Mouse (Mus musculus): ENCODE results near the gene Sox5.

The Sox5 gene

GRCm38 (mm10) chr6:144326817-144327216, 455.0 kb downstream of the Sox5 start:
- DNase-seq (ENCODE audit: low spot score) = no peak

- no peak for DNase-seq (ENCODE audit: low spot score)
Observed at GRCm38 (mm10) chr6:144323372-144323771, 458.4 kb downstream of the Sox5 start.

DNA sequence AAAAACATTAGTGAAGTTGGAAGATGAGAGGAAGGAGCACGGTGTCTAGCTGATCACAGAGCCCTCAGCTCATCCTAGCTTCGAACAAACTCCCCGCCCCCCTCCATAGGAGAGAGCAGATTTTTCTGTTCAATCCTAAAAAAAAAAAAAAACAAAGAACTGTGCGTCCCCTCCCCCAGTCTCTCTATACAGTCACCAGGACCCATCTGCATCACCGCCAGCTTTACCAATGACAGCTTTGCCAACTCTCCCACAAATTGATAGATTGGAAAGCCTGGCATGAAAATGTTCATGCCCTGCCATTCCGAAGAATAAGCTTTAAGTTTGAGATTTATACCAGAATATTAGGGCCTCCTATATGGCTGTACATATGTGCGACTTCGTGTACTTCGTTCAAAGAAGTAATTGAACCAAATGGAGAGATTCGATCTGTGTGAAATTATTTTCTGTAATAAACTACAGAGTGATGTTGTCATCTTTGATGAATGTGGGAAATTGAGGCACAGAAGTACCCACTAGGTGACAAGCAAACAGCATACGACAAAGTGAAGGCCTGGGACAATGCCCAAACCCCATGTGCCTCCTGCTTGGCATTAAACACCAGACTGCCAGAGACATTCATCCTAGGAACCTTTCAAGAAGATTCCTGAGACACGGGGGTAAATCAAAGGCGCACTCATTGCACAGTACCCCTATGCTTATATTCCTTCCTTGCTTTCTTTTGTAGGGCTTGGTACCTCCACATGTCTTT, 459.3 kb downstream of the Sox5 start:
- DNase-seq (ENCODE audit: low spot score) = no peak

- DNase-seq (ENCODE audit: low spot score) = no peak
Observed at GRCm38 (mm10) chr6:144320327-144320726, 461.4 kb downstream of the Sox5 start.

GRCm38 (mm10) chr6:144319717-144320116, 462.1 kb downstream of the Sox5 start:
- DNase-seq (ENCODE audit: low spot score) = no peak

GRCm38 (mm10) chr6:144312781-144313754, 468.7 kb downstream of the Sox5 start:
- no peak for DNase-seq (ENCODE audit: low spot score)

GRCm38 (mm10) chr6:144312282-144312780, 469.4 kb downstream of the Sox5 start:
- no peak for DNase-seq (ENCODE audit: low spot score)

DNA sequence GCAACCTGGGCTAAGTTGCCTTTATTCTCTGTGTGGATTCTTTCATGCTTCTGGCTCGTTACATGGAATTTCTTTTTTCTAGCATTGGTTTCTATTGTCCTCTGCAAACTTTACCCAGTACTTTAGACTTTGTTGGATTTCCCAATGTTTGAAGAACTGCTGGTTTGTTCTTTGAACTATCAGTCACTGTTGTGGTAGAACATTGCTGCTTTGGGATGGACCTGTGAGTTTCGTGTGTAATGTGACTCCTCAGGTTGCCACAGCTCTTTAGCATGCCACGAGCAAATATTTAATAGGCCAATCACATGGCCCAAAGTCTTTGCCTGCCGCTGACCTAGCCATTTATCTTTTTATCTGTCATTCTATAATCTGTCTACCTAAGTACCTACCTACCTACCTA, 470.0 kb downstream of the Sox5 start:
- no peak for DNase-seq (ENCODE audit: low spot score)

GRCm38 (mm10) chr6:144309171-144309570, 472.6 kb downstream of the Sox5 start:
- no peak for DNase-seq (ENCODE audit: low spot score)

- no peak for DNase-seq (ENCODE audit: low spot score)
Observed at GRCm38 (mm10) chr6:144307551-144308149, 474.1 kb downstream of the Sox5 start.

GRCm38 (mm10) chr6:144302823-144303222, 479.0 kb downstream of the Sox5 start:
- no peak for DNase-seq (ENCODE audit: low spot score)

DNA sequence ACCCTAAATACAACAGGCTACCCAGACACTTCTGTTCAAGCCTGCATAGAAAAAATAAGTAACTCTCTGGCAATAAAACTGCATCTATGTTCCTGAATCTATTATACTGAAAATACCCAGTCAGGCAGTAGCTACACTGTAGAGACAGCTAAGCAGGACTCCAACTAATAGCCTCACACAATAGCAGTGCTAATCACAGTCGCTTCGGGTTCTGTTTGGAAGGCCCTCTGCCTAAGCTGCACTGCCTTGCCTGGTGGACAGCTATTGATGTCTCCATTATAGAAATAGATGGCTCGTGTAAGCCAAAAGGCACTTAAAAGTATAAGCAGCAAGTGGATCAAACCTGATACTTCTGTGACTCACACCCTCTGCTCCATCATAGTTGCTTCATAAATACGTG, 480.7 kb downstream of the Sox5 start:
- DNase-seq (ENCODE audit: low spot score) = no peak

- no peak for DNase-seq (ENCODE audit: low spot score)
Observed at GRCm38 (mm10) chr6:144299503-144299858, 482.3 kb downstream of the Sox5 start.

GRCm38 (mm10) chr6:144298641-144299502, 482.9 kb downstream of the Sox5 start:
- no peak for DNase-seq (ENCODE audit: low spot score)

GRCm38 (mm10) chr6:144297846-144298245, 483.9 kb downstream of the Sox5 start:
- no peak for DNase-seq (ENCODE audit: low spot score)

- no peak for DNase-seq (ENCODE audit: low spot score)
Observed at GRCm38 (mm10) chr6:144297131-144297530, 484.6 kb downstream of the Sox5 start.

GRCm38 (mm10) chr6:144291526-144291925, 490.3 kb downstream of the Sox5 start:
- DNase-seq (ENCODE audit: low spot score) = no peak

- DNase-seq (ENCODE audit: low spot score) = no peak
Observed at GRCm38 (mm10) chr6:144286122-144286521, 495.7 kb downstream of the Sox5 start.

DNA sequence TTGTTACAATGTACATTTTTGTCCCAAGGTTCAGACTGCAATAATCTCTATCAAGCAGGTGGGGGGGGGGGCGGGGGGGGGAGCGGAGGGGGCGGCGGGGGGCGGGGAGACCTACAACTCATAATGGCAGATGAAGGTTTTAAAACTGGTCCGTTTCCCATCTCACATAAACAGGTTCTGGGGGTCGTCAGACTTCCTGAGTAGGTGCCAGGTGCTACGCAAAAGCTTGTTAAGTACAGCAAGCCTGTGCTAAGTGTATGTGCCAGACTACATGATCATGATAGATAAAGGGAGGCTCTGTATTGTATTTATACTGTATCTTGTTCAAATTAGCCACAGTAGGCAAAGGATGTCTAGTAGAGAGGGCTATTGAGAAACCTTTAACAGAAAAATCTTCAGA, 498.6 kb downstream of the Sox5 start:
- no peak for DNase-seq (ENCODE audit: low spot score)

GRCm38 (mm10) chr6:144282756-144283155, 499.0 kb downstream of the Sox5 start:
- no peak for DNase-seq (ENCODE audit: low spot score)

DNA sequence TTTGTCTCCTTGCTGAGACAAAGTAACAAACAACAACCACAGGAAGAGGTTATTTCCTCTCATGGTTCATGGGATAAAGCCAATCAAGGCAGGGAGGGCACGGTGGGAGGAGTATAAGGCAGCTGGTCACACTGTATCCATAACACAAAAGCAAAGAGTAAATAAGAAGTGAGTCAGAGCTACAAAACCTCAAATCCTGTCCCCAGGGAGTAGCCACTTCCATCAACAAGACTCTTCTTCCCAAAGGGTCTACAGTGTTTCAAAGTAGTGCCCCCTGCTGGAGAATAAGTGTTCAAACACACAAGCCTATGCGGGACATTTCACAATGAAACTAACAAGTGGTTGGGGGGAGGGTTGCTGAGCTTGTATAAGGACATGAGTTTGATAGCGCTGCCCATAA, 500.1 kb downstream of the Sox5 start:
- no peak for DNase-seq (ENCODE audit: low spot score)
